Mouse (Mus musculus) limb, embryonic 12.5 days (tissue): ENCODE results near the gene Hebp1. TPM values are rescaled to one million over a fixed set of nuclear protein-coding genes. Genes with fewer than 3 reads are reported as not detected.

Experiments
- ATAC-seq: fragments of 200-750 bp; cut with Nextera tagmentation; 2 replicates; pipeline ENCODE4 v1.8.0; 2017; ENCODE audit warnings: low read depth, moderate TSS enrichment; ENCODE audit not compliant: insufficient number of reproducible peaks, insufficient read depth, low FRiP score, low TSS enrichment
- H3K27ac ChIP-seq: fragments of 300-500 bp; sonication (generic); 2 replicates; pipeline ENCODE4 v1.5.1; 2016; ENCODE audit warnings: mild to moderate bottlenecking, moderate library complexity
- H3K27me3 ChIP-seq: fragments of 300-500 bp; sonication (generic); 2 replicates; pipeline ENCODE4 v1.6.1; 2016; ENCODE audit warnings: mild to moderate bottlenecking, moderate library complexity
- H3K36me3 ChIP-seq: fragments of 300-500 bp; sonication (generic); 2 replicates; pipeline ENCODE4 v1.6.1; 2016; ENCODE audit warnings: mild to moderate bottlenecking, moderate library complexity
- H3K4me1 ChIP-seq: fragments of 300-500 bp; sonication (generic); replicated peaks from 2 replicates; pipeline ENCODE4 v1.6.1; 2016
- H3K4me2 ChIP-seq: fragments of 300-500 bp; sonication (generic); 2 replicates; pipeline ENCODE4 v1.6.1; 2016; ENCODE audit warnings: mild to moderate bottlenecking, moderate library complexity
- H3K4me3 ChIP-seq: fragments of 300-500 bp; sonication (generic); replicated peaks from 2 replicates; pipeline ENCODE4 v1.5.1; 2016; ENCODE audit warnings: mild to moderate bottlenecking
- H3K9ac ChIP-seq: fragments of 300-500 bp; sonication (generic); replicated peaks from 2 replicates; pipeline ENCODE4 v1.6.1; 2016; ENCODE audit warnings: mild to moderate bottlenecking, moderate library complexity
- H3K9me3 ChIP-seq: fragments of 300-500 bp; sonication (generic); 2 replicates; pipeline ENCODE4 v1.6.1; 2016; ENCODE audit warnings: mild to moderate bottlenecking, moderate library complexity
- whole genome bisulfite sequencing: fragments of 180-500 bp; shearing (Covaris S2); methylation state at CpG from one replicate; pipeline ENCODE4 v1.1.7; 2016; 5-methylcytosine and 5-hydroxymethylcytosine counted together
- polyA plus RNA-seq: library from polyadenylated mRNA; unstranded; fragments of >200 nt; fragmentation: Nextera tagmentation; extraction: Ambion mirVana; gene quantifications from 2 replicates; pipeline ENCODE4 v1.2.1, GENCODE M21; 2016

Gene Hebp1
- polyA plus RNA-seq, 1 experiment from 2014 or later = 8.4 TPM

DNA sequence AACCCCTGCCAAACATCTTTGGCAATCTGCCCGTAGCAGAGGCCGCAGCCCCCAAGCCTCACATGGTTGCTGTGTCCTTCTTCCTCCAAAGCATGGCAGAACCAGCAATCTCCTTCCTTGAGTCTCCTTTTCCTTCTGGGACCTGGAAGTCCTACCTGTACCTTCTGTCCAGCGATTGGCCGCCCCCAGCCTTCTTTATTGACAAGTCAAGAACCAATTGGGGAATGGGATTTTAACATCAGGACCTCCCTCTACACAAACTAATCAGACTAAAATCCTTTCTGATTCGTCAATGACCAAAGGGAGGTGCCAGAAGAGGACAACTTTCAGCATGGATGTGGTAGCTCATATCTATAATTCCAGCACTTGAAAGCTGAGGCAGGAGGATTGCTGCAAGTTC is 22.1 kb upstream of the Hebp1 start:
- no peak overlapping the region for H3K4me3 ChIP-seq
- no peaks in the 10 kb centered on the region for H3K9me3 ChIP-seq
- no peak overlapping the region for H3K9ac ChIP-seq
- H3K27me3 ChIP-seq = no peaks in the 10 kb centered on the region
- ATAC-seq = no peak
- no peak overlapping the region for H3K4me2 ChIP-seq
- H3K4me1 ChIP-seq = peaks cover 14% of the 10 kb centered on the region; the same call in 1 of the 2 replicates
- 83% methylated on average over 5 of the region's 5 CpGs for WGBS
- peaks cover 39% of the 10 kb centered on the region for H3K36me3 ChIP-seq
- no peak overlapping the region for H3K27ac ChIP-seq

- H3K36me3 ChIP-seq = peaks cover 52% of the 10 kb centered on the region
- WGBS = 48% methylated on average over 8 of the region's 8 CpGs
- H3K4me3 ChIP-seq = no peak overlapping the region
- H3K9me3 ChIP-seq = no peaks in the 10 kb centered on the region
- H3K4me2 ChIP-seq = no peak overlapping the region
- peaks cover 7% of the 10 kb centered on the region; the same call in 1 of the 2 replicates for H3K4me1 ChIP-seq
- no peak for ATAC-seq
- peak overlapping the region; percentile 42; the same call in 1 of the 2 replicates for H3K27ac ChIP-seq
- H3K27me3 ChIP-seq = no peaks in the 10 kb centered on the region
- no peak overlapping the region for H3K9ac ChIP-seq
These were observed 20.5 kb upstream of the Hebp1 start for GRCm38 (mm10) chr6:135218330-135218729.

GRCm38 (mm10) chr6:135212666-135213065 is 14.8 kb upstream of the Hebp1 start:
- Histone ChIP-seq H3K27me3 (no peaks in the 10 kb centered on the region), H3K36me3 (peaks cover 25% of the 10 kb centered on the region), H3K4me3 (no peak overlapping the region), H3K9me3 (no peaks in the 10 kb centered on the region), H3K27ac (no peak overlapping the region), H3K9ac (no peak overlapping the region), H3K4me2 (no peak overlapping the region), H3K4me1 (no peaks in the 10 kb centered on the region)
- ATAC-seq = no peak
- WGBS = 78% methylated on average over 2 of the region's 2 CpGs

- WGBS = 82% methylated on average over 7 of the region's 7 CpGs
- H3K9me3 ChIP-seq = no peaks in the 10 kb centered on the region
- H3K9ac ChIP-seq = no peak overlapping the region
- no peak overlapping the region for H3K4me3 ChIP-seq
- ATAC-seq = no peak
- no peak overlapping the region for H3K4me2 ChIP-seq
- peaks cover 16% of the 10 kb centered on the region for H3K36me3 ChIP-seq
- H3K27ac ChIP-seq = no peak overlapping the region
- H3K4me1 ChIP-seq = no peaks in the 10 kb centered on the region
- H3K27me3 ChIP-seq = no peaks in the 10 kb centered on the region
These were observed 13.3 kb upstream of the Hebp1 start for GRCm38 (mm10) chr6:135211169-135211568.

- Histone ChIP-seq H3K9me3 (no peaks in the 10 kb centered on the region), H3K27ac (no peak overlapping the region), H3K4me2 (no peak overlapping the region), H3K4me3 (no peak overlapping the region), H3K4me1 (no peaks in the 10 kb centered on the region), H3K9ac (no peak overlapping the region), H3K27me3 (no peaks in the 10 kb centered on the region), H3K36me3 (peaks cover 3% of the 10 kb centered on the region; the same call in 1 of the 2 replicates)
- WGBS = 89% methylated on average over 8 of the region's 8 CpGs
- ATAC-seq = no peak
These were observed 9.1 kb upstream of the Hebp1 start for GRCm38 (mm10) chr6:135206909-135207308.

DNA sequence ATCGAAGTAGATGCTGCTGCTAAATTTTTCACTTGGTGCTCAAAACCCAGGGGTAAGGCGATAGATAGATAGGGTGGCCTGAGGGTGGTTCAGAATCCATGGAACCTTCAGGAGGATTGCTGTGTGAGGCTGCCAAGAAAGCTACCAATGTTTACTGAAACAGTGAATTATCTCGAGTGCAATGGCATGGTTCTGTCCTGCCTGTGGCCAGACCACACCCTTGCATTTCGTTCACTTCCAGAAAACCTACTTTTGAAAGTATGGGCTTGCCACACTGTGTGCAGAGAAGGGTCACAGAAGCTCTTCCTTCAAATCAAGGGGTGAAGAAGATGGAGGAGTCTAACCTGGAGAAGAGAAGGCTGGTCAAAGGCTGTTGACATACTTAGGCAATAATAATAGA is 8.0 kb upstream of the Hebp1 start:
- no peak overlapping the region for H3K9ac ChIP-seq
- no peak for ATAC-seq
- H3K27me3 ChIP-seq = no peaks in the 10 kb centered on the region
- no peaks in the 10 kb centered on the region for H3K4me1 ChIP-seq
- H3K4me3 ChIP-seq = no peak overlapping the region
- no peaks in the 10 kb centered on the region for H3K9me3 ChIP-seq
- peaks cover 3% of the 10 kb centered on the region; the same call in 1 of the 2 replicates for H3K36me3 ChIP-seq
- 84% methylated on average over 4 of the region's 4 CpGs for WGBS
- no peak overlapping the region for H3K27ac ChIP-seq
- no peak overlapping the region for H3K4me2 ChIP-seq

DNA sequence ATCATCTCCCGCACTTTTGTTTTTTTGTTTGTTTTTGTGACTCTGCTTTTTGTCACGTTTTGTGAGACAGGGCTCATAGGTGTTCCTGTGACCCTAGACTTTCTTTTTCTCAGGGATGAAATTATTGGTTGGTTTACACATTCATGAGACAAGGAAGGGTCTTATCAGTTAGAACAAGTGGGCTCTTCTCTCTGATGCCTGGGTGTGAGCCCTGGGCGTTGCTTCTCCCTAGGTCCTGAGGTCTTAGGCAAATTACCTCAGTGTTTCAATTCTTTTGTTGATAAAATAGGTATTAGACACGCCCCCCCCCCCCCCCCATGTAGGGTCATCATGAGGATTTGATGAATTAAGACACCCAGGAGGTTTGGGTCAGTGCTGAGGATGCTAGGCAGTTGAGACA is 7.0 kb upstream of the Hebp1 start:
- H3K27ac ChIP-seq = no peak overlapping the region
- H3K4me3 ChIP-seq = no peak overlapping the region
- no peaks in the 10 kb centered on the region for H3K9me3 ChIP-seq
- no peaks in the 10 kb centered on the region for H3K4me1 ChIP-seq
- no peaks in the 10 kb centered on the region for H3K27me3 ChIP-seq
- WGBS = 66% methylated on average over 4 of the region's 4 CpGs
- H3K36me3 ChIP-seq = peaks cover 3% of the 10 kb centered on the region; the same call in 1 of the 2 replicates
- no peak overlapping the region for H3K9ac ChIP-seq
- ATAC-seq = no peak
- H3K4me2 ChIP-seq = no peak overlapping the region

DNA sequence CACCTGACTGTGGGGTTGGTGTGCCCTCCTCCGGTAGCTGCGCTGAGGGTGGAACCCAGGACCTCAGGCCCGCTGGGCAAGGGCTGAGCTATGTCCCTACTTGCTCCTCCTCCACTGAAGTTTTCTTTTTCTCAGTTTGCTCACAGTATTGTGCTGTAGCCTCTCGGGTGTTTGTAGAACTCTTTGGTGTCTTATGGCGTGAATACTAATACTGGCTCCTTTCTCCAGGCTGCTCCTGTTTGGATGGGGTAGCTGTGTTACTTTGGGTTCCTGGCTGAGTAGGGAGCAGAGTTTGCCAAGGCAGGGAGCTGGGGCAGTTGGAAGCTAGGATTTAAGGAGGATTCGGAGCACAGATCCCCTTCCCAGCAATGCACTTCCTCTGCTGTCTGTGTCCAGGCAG is 5.9 kb upstream of the Hebp1 start:
- Histone ChIP-seq H3K4me3 (no peak overlapping the region), H3K4me2 (no peak overlapping the region)
- no peak for ATAC-seq

GRCm38 (mm10) chr6:135202668-135203067 is 4.8 kb upstream of the Hebp1 start:
- Histone ChIP-seq H3K9me3 (no peaks in the 10 kb centered on the region), H3K4me1 (peaks cover 8% of the 10 kb centered on the region), H3K9ac (no peak overlapping the region), H3K36me3 (no peaks in the 10 kb centered on the region), H3K27me3 (no peaks in the 10 kb centered on the region), H3K4me3 (no peak overlapping the region), H3K4me2 (no peak overlapping the region), H3K27ac (no peak overlapping the region)
- ATAC-seq = no peak
- WGBS = 87% methylated on average over 6 of the region's 6 CpGs

More for the DNA sequence above, 5.9 kb upstream of the Hebp1 start:
- H3K36me3 ChIP-seq = no peaks in the 10 kb centered on the region
- H3K4me1 ChIP-seq = peaks cover 3% of the 10 kb centered on the region
- H3K9ac ChIP-seq = no peak overlapping the region
- H3K9me3 ChIP-seq = no peaks in the 10 kb centered on the region
- WGBS = 65% methylated on average over 6 of the region's 6 CpGs
- no peak overlapping the region for H3K27ac ChIP-seq
- no peaks in the 10 kb centered on the region for H3K27me3 ChIP-seq

DNA sequence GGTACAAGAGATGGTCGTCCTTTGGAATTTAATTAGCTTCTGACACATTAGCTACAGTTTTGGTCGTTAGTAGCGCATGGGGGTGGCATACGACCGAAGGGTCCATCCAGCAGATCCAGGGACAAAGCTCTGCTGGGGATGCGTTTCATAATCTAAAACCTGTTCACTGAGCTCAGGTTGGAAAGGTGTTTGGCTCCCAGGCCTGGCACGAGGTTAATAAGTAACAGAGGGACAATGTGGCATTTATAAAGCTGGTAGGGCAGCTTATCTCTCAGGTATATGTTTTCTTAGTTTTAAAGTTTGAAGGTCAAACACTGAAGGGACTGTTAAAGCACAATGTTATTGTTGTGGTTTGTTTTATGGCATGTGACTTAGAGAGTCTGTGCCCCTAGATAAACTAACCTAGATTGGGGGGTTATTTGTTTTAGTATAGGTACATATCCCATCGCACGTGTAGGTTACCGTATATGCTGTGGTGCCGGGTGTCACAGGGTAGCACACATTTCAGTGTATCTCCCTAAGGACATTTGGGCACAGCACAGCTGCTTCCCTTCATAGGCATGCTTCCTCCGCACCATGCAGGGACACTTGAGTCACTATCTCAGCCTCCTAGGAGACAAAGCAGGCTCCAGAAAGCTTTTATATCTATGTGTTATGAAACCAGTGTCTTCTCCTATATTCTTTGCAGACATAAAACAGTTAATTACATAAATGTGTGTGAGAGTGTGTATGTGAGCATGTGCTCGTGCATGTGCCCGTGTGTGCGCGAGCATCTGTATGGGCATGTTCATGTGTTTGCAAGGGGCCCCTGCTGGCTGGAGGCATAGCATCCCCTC is 2.5 kb upstream of the Hebp1 start:
- no peaks in the 10 kb centered on the region for H3K36me3 ChIP-seq
- peaks cover 11% of the 10 kb centered on the region for H3K4me1 ChIP-seq
- H3K27ac ChIP-seq = no peak overlapping the region
- no peaks in the 10 kb centered on the region for H3K27me3 ChIP-seq
- H3K4me2 ChIP-seq = no peak overlapping the region
- H3K9me3 ChIP-seq = no peaks in the 10 kb centered on the region
- no peak overlapping the region for H3K9ac ChIP-seq
- 82% methylated on average over 16 of the region's 16 CpGs for WGBS
- no peak for ATAC-seq
- no peak overlapping the region for H3K4me3 ChIP-seq

GRCm38 (mm10) chr6:135198726-135199125 is 904 bp upstream of the Hebp1 start:
- H3K4me2 ChIP-seq = peak overlapping the region; percentile 86
- no peaks in the 10 kb centered on the region for H3K27me3 ChIP-seq
- H3K27ac ChIP-seq = no peak overlapping the region
- H3K4me3 ChIP-seq = peak overlapping the region; percentile 86
- H3K9me3 ChIP-seq = no peaks in the 10 kb centered on the region
- H3K9ac ChIP-seq = peak overlapping the region; percentile 78; the same call in 1 of the 2 replicates
- H3K36me3 ChIP-seq = no peaks in the 10 kb centered on the region
- no peak for ATAC-seq
- peaks cover 11% of the 10 kb centered on the region for H3K4me1 ChIP-seq
- WGBS = 58% methylated on average over 6 of the region's 6 CpGs

- H3K36me3 ChIP-seq = no peaks in the 10 kb centered on the region
- H3K4me2 ChIP-seq = peak overlapping the region; percentile 86
- ATAC-seq = no peak
- H3K9me3 ChIP-seq = no peaks in the 10 kb centered on the region
- no peak overlapping the region for H3K27ac ChIP-seq
- peak overlapping the region; percentile 86 for H3K4me3 ChIP-seq
- no peaks in the 10 kb centered on the region for H3K27me3 ChIP-seq
- whole genome bisulfite sequencing = 26% methylated on average over 7 of the region's 7 CpGs
- H3K9ac ChIP-seq = peak overlapping the region; percentile 78; the same call in 1 of the 2 replicates
- H3K4me1 ChIP-seq = peaks cover 11% of the 10 kb centered on the region
These were observed 376 bp downstream of the Hebp1 start for GRCm38 (mm10) chr6:135197446-135197845.
